Mouse (Mus musculus) adrenal gland, postnatal 36 days (tissue): ENCODE measurements around the gene Disp2. TPM values are rescaled to one million over a fixed set of nuclear protein-coding genes. Genes with fewer than 3 reads are reported as not detected.

ENCODE experiments used
- DNase-seq, 2 experiments: peaks; one replicate each; pipeline ENCODE4 v3.0.0; 2021; ENCODE audit warnings: mixed read lengths in 1 of 2
- total RNA-seq, 2 experiments: library from RNA; stranded (reverse); gene quantifications; 2 replicates each; pipeline ENCODE4 v1.2.3; 2021

Disp2 gene
- total RNA-seq, 2 experiments from 2014 or later = 20.6 to 26.4 TPM

GRCm38 (mm10) chr2:118786525-118786924, 7.0 kb downstream of the Disp2 start:
- no peak for DNase-seq

GRCm38 (mm10) chr2:118789501-118789900, 10.0 kb downstream of the Disp2 start:
- DNase-seq = peak; percentile 71 to 75

- no peak for DNase-seq
Measured at GRCm38 (mm10) chr2:118790221-118790550, 10.7 kb downstream of the Disp2 start.

- peak; percentile 83 to 89 for DNase-seq
Measured at GRCm38 (mm10) chr2:118790551-118791525, 11.3 kb downstream of the Disp2 start.

- DNase-seq = no peak
Measured at GRCm38 (mm10) chr2:118791591-118792258, 12.2 kb downstream of the Disp2 start.

GRCm38 (mm10) chr2:118792259-118792613, 12.7 kb downstream of the Disp2 start:
- no peak for DNase-seq

GRCm38 (mm10) chr2:118793636-118794035, 14.1 kb downstream of the Disp2 start:
- DNase-seq = no peak

GRCm38 (mm10) chr2:118802542-118803118, 23.1 kb downstream of the Disp2 start:
- DNase-seq = no peak

GRCm38 (mm10) chr2:118804474-118804873, 25.0 kb downstream of the Disp2 start:
- no peak for DNase-seq

- DNase-seq = no peak
Measured at GRCm38 (mm10) chr2:118805137-118805536, 25.6 kb downstream of the Disp2 start.

- no peak for DNase-seq
Measured at GRCm38 (mm10) chr2:118805756-118806155, 26.2 kb downstream of the Disp2 start.

- DNase-seq = peak; percentile 48 to 58
Measured at GRCm38 (mm10) chr2:118806860-118807259, 27.3 kb downstream of the Disp2 start.

GRCm38 (mm10) chr2:118810861-118811260, 31.3 kb downstream of the Disp2 start:
- DNase-seq = no peak

- DNase-seq = no peak
Measured at GRCm38 (mm10) chr2:118812724-118813123, 33.2 kb downstream of the Disp2 start.

- peak; percentile 94 to 96 for DNase-seq
Measured at GRCm38 (mm10) chr2:118813981-118814836, 34.7 kb downstream of the Disp2 start, which contains the start of gene Knstrn. Gene Knstrn (plus strand): TSS chr2:118814003.

GRCm38 (mm10) chr2:118822800-118823199, 43.3 kb downstream of the Disp2 start:
- no peak for DNase-seq

GRCm38 (mm10) chr2:118824396-118824795, 44.9 kb downstream of the Disp2 start:
- no peak for DNase-seq

- no peak for DNase-seq
Measured at GRCm38 (mm10) chr2:118829096-118829495, 49.6 kb downstream of the Disp2 start.

- no peak for DNase-seq
Measured at GRCm38 (mm10) chr2:118834061-118834460, 54.5 kb downstream of the Disp2 start.

- DNase-seq = no peak
Measured at GRCm38 (mm10) chr2:118835115-118835514, 55.6 kb downstream of the Disp2 start.

- no peak for DNase-seq
Measured at GRCm38 (mm10) chr2:118838330-118838729, 58.8 kb downstream of the Disp2 start.

GRCm38 (mm10) chr2:118841186-118841585, 61.7 kb downstream of the Disp2 start:
- DNase-seq = no peak
